Mouse (Mus musculus) bone marrow macrophage, adult 2 months (primary cell): Measurements from ENCODE around the gene Cyp2w1. TPM values are rescaled to one million over a fixed set of nuclear protein-coding genes. Genes with fewer than 3 reads are reported as not detected.
A peak's percentile ranks its signal among the peaks of the same experiment; 100 is the strongest.

Source experiments
- H3K27ac ChIP-seq: 2 replicates; pipeline ENCODE4 v1.5.1; 2012; ENCODE audit warnings: low read depth, low read length; ENCODE audit not compliant: insufficient read depth
- H3K4me1 ChIP-seq: 2 replicates; pipeline ENCODE4 v1.6.1; 2012; ENCODE audit warnings: low read length; ENCODE audit not compliant: control insufficient read depth, insufficient read depth
- H3K4me3 ChIP-seq: 2 replicates; pipeline ENCODE4 v1.5.1; 2012; ENCODE audit warnings: mild to moderate bottlenecking, low read length, moderate library complexity; ENCODE audit not compliant: insufficient read depth
- CTCF ChIP-seq: IDR thresholded peaks from 2 replicates; pipeline ENCODE4 v1.5.1; 2012; ENCODE audit warnings: low read depth, mild to moderate bottlenecking, low read length, moderate library complexity
- POLR2A ChIP-seq: IDR thresholded peaks from 2 replicates; pipeline ENCODE4 v1.6.1; 2012; ENCODE audit warnings: mild to moderate bottlenecking, low read depth, low read length, borderline replicate concordance
- polyA plus RNA-seq: library from polyadenylated mRNA; stranded (reverse); fragments of >200 nt; gene quantifications from 2 replicates; pipeline ENCODE4 v1.2.4, GENCODE M21; 2012; ENCODE audit not compliant: missing spikeins, insufficient read depth, insufficient read length

Gene Cyp2w1
- polyA plus RNA-seq, 1 experiment: not detected

GRCm38 (mm10) chr5:139364260-139364910 lies 12.0 kb downstream of the Cyp2w1 start:
- Histone ChIP-seq H3K27ac (peak overlapping the region; percentile 98), H3K4me1 (peaks cover 48% of the 10 kb centered on the region), H3K4me3 (peak overlapping the region; percentile 29)
- TF ChIP-seq POLR2A (no peak), CTCF (peak; percentile 96)

DNA sequence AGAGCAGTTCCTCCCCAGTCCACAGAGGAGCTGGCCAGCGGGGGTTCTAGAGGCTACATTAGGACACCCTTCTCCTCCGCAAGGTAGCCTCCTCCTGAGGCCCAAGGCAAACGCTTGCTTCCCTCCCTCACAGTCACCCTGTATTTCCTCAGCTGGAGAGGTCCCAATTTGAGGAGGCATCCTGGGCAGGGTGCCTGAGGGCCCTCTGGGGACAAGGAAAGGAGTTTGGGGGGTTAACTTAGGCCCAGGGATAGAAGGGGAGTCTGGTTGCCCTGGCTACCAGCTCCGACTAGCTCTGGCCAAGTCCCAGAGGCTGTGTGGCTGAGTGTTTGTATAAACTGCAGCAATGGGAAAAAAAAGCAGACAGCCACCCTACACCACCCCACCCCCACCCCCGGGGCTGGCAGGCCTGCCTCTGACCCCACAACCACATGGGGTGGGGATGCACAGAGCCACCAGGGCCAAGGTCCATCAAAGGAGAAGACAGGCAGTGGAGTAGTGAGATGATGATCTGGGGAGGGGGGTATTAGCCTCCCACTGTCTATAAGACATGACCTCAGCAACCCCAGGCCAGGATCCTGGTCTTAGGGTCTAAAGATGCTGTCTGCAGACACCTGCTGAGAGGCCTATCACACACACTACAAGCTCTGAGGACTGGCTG lies 12.6 kb downstream of the Cyp2w1 start:
- H3K4me1 ChIP-seq: peaks cover 54% of the 10 kb centered on the region
- peak overlapping the region; percentile 29 for H3K4me3 ChIP-seq
- TF ChIP-seq POLR2A (peak; percentile 64; the same call in 1 of the 2 replicates), CTCF (no peak)
- peak overlapping the region; percentile 98 for H3K27ac ChIP-seq

- peak overlapping the region; percentile 94 for H3K27ac ChIP-seq
- H3K4me1 ChIP-seq: peaks cover 62% of the 10 kb centered on the region
- no peak for TF ChIP-seq POLR2A
- no peak for TF ChIP-seq CTCF
- no peak overlapping the region for H3K4me3 ChIP-seq
Observed at GRCm38 (mm10) chr5:139365827-139366226, 13.4 kb downstream of the Cyp2w1 start.

- TF ChIP-seq POLR2A (no peak), CTCF (no peak)
- peaks cover 64% of the 10 kb centered on the region for H3K4me1 ChIP-seq
- H3K27ac ChIP-seq: peak overlapping the region; percentile 94
- H3K4me3 ChIP-seq: 0 out of 2 replicates have a peak overlapping the region, but pooled peaks have one; percentile 7
Observed at GRCm38 (mm10) chr5:139366484-139366883, 14.1 kb downstream of the Cyp2w1 start.

- Histone ChIP-seq H3K27ac (peak overlapping the region; percentile 94), H3K4me1 (peaks cover 69% of the 10 kb centered on the region), H3K4me3 (no peak overlapping the region)
Observed at GRCm38 (mm10) chr5:139367884-139368458, 15.6 kb downstream of the Cyp2w1 start.

DNA sequence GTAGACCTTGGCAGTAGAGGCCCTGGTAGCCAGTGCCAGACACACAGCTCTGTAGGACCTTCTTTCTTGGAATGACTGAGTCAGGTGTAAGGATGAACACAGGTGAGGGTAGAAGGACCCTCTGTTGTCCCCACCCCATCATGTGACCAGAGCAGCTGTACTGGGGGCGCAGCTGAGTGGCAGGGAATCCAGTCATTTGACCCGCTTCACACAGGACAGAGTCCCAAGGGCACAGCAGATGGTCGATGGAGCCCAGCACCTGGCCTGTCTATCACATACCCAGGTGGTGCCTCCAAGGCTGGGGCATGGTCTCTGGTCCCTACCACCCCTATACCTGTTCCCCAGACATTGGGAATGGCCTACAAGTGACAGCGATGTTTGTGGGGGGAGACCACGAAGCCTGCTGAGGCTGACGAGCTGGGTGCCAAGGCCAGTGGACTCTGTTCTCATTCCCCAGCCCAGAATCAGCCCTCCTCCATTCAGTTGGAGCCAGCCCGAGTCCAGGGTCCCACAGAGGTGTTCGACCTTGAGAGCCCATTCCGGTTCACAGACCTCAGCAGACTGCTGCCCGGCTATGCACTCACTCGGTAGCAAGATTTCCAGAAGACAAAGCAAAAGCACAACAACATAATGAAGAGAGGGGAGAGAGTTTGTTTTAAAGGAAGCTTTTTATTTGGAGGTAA lies 16.4 kb downstream of the Cyp2w1 start:
- H3K4me1 ChIP-seq: peaks cover 70% of the 10 kb centered on the region
- TF ChIP-seq CTCF (no peak), POLR2A (no peak)
- H3K27ac ChIP-seq: no peak overlapping the region
- no peak overlapping the region for H3K4me3 ChIP-seq

More at GRCm38 (mm10) chr5:139367884-139368458, 15.6 kb downstream of the Cyp2w1 start:
- TF ChIP-seq CTCF (no peak), POLR2A (no peak)

DNA sequence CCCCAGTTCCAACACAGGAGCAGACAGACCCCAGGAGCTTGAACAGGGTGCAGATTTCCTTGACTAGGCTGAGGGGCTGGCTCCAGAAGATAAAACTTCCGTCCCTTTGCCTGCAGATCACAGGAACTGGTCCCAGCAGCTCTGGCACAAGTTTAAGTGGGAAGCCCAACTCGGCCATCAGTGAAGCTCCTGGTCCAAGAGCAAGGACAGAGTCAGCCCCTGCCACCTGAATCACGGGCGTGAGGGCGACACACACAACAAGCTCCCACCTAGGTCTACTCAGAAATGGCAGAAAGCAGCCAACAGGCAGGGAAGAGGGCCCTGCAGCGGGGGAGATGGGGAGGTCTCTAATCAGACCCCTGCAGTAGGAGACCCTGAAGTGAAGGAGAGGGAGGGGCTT lies 17.9 kb downstream of the Cyp2w1 start:
- peak overlapping the region; percentile 89 for H3K4me3 ChIP-seq
- peak overlapping the region; percentile 94 for H3K27ac ChIP-seq
- peaks cover 76% of the 10 kb centered on the region for H3K4me1 ChIP-seq
- TF ChIP-seq CTCF (no peak), POLR2A (no peak)

DNA sequence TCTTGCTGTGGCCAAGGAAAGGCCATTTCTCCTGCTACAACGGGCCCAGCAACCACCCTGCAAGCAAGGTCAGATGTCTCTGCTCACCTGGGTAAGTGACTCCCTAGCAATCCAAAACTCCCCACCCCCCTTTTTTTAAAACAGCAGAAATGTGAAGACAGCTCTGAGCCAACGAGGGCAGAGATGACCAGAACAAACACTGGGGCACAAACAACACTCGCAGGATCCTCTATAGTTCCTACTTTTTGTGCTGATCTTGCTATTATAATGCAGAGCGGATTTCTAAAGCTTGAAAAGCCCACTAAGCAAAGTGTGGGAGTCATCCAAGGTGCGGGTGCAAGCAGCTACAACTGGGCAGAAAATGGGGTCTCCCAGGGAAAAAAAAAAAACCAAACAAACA lies 18.7 kb downstream of the Cyp2w1 start:
- peaks cover 82% of the 10 kb centered on the region for H3K4me1 ChIP-seq
- peak overlapping the region; percentile 94 for H3K27ac ChIP-seq
- TF ChIP-seq POLR2A (0 out of 2 replicates have a peak, but pooled peaks have one; percentile 6), CTCF (no peak)
- peak overlapping the region; percentile 89 for H3K4me3 ChIP-seq

- H3K4me1 ChIP-seq: peaks cover 82% of the 10 kb centered on the region
- TF ChIP-seq POLR2A (no peak), CTCF (no peak)
- H3K4me3 ChIP-seq: peak overlapping the region; percentile 89
- peak overlapping the region; percentile 94 for H3K27ac ChIP-seq
Observed at GRCm38 (mm10) chr5:139371631-139372401, 19.4 kb downstream of the Cyp2w1 start.
